Mouse (Mus musculus): ENCODE data around the gene Gpd1l.
"Not testable (repeated sequence)": the region's sequence is repeated elsewhere in the genome, so short reads cannot be mapped to it uniquely, and the experiment has no call there.

- TF ChIP-seq CTCF (IDR thresholded peaks at IDR 0.05; ENCODE audit: borderline replicate concordance, extremely low read depth, insufficient read depth, insufficient read length); POLR2A (IDR thresholded peaks at IDR 0.05; ENCODE audit: borderline replicate concordance, extremely low read depth, insufficient read depth, insufficient read length, poor library complexity, severe bottlenecking): not testable (repeated sequence)
These were observed 32.5 kb upstream of the Gpd1l start for GRCm38 (mm10) chr9:114966286-114966685.
